Mouse (Mus musculus) left cerebral cortex, adult 9 months (tissue): ENCODE measurements at regions not wholly inside any gene's neighbourhood (a gene's known extent, or its start where the extent isn't known, plus 50 kb on each side); places are given as distances from the start of the nearest gene placed in this dataset.
A peak's percentile ranks its signal among the peaks of the same experiment; 100 is the strongest.

Source experiments
- DNase-seq, 2 experiments: peaks; one replicate each; pipeline ENCODE4 v3.0.0; 2022; ENCODE audit warnings: low spot score in 2 of 2

DNA sequence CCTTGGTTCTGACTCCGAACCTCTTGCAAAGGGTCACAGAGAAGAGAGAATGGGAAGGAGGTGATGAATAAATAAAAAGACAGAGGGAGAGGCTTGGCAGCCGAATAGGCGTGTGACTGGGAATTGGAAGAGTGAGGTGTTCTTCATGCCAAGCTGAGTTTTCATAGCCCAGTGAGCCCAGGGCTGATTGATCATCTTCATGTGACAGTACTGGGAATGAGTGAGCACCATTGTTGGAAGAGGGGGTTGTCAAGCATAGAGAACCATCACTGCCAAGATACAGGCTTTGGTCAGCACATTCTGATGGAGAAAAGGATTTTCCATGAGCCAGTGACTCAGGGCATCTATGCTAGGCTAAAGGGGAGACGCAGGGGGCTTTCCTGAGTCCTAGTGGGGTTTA is 163.0 kb downstream of the Slc30a10 start:
- no peak for DNase-seq

DNA sequence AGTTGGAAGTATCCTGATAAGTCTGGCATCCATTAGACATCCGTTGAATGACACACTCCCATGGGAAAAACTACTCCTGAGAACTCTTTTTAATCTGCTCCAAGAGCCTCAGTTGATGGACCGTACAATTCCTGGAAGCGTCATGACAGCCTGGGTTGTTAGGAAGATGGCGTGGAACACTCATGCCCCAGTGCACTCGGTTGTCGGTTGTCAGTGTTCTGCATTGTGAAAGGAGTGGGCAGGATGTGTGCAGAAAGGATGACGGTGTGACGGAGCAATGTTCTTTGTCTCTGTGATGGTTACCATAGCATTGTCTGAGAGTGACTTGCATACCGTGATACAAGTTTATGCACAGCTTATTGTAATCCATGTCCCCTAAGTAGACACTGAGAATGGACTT is 164.4 kb downstream of the Slc30a10 start:
- DNase-seq, result no peak

DNA sequence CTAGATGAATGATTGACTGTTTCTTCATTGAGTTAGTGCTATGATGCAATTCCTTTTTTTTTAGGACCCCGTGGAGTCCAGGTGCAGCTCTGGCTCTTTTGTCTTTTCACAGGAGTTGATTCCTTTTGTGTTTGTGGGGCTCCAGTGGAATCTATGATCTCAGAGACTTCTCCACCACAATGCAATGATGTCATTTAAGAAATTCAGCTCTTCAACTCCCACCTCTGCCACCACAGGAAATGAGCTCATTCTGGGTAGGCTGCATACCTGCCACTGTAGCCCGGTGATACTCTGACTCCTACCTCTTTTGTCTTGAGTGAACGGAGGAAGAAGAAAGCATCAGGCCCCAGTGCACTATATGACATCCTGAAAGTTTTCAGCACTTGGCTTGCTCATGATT is 173.8 kb downstream of the Slc30a10 start:
- no peak for DNase-seq

DNA sequence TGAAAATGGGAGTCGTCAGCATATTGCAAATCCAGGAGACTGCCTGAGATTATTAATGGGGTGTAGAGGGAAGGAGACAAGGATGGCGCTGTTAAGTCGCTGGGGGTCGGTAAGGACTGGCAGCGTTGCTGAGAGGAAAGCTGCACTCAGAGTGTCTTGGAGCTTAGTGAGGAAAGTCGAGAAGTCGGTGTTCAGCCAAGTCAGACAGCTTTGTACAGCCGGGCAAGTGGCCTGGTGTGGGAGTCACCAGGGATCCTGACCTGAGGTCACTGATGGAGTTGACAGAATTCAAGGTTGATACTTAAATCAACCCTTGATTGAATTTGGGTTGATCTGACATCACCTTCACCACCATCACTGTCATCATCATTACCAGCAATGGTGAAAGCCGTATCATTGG is 175.3 kb downstream of the Slc30a10 start:
- DNase-seq, result no peak

DNA sequence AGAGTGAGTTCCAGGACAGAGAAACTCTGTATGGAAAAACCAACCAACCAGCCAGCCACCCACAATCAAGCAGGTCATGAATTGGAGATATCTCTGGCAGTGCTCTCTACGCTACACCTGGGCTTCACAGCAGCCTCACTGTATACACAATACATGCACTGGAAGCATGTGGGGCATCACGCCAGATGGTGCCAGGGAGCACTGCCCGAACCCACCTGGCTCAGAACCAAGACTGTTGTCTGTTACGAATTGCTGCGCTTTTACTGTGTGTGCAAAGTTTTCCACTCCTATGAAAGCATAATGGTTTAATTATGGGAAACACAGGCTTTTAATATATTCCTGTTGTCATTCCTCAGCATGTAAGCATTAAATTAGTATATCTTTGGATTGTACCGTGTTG is 184.0 kb downstream of the Slc30a10 start:
- no peak for DNase-seq

DNA sequence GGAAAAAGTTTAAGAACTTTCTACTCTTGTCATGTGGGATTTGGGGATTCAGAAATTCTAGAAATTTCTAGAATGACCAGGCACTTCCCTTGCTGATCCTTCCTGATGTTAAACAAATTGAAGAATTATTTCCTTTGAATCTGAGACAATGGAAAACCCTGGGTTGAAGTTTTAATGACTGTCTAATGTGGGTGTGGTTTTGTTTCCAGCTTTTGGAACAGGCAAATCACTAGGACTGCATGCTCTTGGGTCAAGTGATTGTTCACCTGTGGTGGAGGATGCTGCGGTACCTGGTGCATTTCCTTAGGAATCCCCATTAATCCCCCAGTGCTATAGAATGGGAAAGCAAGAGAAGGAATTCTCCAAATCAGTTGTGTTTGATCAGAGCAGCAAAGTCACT is 184.8 kb downstream of the Slc30a10 start:
- no peak for DNase-seq

DNA sequence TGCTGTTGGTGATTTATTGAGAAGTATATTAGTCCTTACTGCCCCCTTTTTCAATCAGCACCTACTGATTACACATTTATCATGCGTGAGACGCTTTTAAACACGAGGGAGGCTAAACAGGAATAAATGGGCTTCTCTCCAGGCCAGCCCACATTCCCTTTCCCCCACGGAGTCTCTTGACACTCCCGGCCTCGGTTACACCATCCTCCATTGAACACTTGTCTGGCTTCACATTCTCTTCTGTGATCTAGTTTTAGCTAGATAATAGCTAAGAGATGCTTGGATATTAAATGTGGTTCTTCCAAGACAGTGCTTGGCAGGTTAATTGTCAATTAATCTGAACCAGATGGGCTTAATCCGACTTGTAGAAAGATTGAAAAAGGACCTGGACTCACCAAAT is 189.4 kb downstream of the Slc30a10 start:
- DNase-seq, result no peak

DNA sequence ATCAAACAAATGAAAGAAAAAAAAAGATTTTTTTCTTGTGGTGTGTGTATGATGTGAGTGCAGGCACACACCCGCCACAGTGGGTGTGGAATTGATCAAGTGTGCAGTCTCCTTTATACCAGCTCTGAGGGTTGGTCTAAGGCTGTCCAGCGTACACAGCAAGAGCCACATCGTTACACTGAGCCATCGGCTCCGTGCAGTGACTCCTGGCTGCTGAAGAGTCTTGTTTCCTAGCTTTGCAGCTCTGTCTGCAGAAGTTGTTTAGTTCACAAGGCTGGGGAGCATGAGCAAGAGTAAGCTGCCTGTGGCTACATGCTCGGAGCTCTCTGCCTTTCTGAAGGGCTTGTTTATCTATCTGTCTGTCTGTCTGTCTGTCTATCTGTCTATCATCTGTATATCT is 193.5 kb downstream of the Slc30a10 start:
- DNase-seq, result no peak

DNA sequence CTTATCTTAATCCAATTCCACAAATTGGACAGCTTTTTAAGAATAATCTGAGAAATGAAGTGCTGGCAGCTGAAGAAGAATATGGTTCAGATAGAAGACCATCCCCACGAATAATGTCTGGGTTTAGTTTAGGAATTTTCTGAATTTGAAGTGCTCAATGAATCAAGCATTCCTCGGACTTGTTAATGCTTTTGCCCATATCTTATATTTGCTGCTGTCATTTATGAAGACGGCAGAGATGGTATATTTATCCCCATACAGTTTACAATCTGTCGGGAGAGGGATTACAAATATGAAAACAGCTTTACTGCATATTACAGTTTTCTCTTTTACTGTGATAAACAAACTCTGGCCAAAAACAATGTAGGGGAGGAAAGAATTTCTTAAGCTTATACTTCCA is 194.3 kb downstream of the Slc30a10 start:
- no peak for DNase-seq

DNA sequence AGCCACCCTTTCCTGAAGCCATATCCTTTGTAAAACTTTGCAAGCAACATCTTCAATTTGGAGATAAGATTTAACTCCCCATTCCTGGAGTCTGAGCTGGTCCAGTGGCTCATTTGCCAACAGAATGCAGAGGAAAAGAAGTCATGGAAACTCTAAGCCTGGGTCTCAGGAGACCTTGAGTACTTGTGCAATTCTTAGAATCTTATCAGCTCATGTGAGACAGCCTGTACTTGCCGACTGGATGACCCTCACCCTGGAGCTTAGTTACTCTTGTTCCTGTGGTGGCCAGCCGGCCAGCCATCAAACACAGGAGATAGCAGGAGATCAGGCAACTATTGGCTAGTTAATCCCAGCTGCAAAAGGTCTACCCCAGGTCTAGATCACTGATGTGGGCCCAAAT is 196.3 kb downstream of the Slc30a10 start:
- no peak for DNase-seq

DNA sequence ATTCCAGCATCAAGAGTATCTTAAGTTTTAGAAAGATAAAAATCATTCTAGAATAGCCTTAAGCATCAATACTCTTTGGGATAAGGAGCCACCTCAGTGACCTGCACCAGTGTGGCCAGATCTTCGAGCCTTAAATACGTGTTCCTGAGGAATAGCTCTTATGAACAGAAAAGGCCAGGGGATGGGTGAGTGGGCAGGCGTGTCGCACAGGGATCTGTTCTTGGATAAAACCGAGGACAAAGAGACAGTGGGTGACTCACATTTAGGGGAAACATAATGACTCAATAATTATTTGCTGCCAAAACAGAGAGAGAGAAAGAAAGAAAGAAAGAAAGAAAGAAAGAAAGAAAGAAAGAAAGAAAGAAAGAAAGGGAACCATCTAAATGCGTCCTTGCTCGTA is 200.4 kb downstream of the Slc30a10 start:
- DNase-seq, result no peak

DNA sequence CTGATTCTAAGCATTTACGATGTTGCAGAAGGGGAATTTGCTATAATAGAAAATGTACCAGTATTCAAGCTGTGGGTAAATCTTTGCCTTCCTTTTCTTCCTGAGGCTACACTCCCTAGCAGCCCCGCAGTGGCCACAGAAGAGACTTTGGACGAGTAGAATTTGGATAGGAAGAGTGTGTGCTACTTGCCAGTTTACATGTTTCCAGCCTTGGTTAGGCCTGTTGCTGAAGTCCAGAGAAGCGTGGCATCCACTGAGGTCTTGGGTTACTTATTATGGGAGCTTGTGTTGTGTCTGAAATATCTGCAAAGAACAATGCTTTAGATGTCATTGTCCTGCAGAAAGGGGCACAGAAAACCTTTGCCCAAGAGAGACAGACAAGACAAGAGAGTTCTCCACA is 200.8 kb downstream of the Slc30a10 start:
- no peak for DNase-seq

DNA sequence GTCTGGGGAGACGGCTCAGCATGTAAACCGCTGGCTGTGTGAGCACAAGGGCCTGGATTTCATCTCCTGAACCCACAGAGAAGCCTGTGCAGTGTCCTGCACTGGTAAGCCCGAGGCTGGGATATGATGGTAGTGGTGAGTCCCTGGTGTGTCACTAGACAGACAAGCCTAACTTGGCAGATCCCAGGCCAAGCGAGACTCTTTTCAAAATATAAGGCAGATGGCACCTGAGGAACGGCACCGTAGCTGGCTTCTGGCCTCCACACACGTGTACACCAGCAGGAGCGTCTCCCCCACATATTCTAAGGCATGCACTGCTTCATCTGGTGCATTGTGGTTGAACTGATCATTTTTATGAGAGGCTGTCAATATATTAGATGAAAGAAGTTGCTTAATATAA is 202.6 kb downstream of the Slc30a10 start:
- DNase-seq, result no peak

DNA sequence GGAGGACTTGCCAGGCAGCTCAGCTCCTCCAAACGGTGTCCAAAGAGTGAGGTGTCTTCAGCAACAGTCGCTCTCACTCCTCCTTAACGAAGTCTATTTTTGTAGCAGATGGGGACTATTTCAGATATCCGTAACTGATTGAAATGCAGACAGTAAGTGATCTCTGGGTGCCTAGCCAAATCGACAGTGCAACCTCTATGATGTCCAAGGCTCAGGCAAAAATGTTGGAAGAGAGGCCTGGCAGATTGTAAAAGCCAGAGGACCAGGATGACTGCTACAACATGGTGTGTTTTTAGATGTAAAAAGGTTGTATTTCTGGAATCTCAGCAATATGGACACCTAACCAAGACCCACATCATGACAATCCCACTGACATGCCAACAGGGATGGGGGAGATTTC is 204.8 kb downstream of the Slc30a10 start:
- DNase-seq, result no peak

DNA sequence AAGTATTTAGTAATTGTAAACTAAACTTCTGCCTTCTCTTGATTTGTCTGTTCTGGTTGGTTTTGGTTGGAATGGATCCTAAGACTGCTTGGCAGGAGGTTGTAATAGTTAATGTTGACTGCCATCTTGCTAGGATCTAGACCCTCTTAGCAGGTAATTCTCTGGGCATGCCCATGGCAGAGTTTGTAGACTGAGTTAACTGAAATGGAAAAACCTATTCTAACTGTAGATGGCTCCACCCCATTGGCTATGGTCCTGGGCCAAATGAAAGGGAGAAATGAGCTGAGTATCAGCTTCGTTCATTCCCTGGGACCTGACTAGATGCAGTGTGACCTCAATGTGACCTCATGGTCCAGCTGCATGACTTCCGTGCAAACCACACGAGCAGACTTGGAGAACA is 207.7 kb downstream of the Slc30a10 start:
- no peak for DNase-seq

DNA sequence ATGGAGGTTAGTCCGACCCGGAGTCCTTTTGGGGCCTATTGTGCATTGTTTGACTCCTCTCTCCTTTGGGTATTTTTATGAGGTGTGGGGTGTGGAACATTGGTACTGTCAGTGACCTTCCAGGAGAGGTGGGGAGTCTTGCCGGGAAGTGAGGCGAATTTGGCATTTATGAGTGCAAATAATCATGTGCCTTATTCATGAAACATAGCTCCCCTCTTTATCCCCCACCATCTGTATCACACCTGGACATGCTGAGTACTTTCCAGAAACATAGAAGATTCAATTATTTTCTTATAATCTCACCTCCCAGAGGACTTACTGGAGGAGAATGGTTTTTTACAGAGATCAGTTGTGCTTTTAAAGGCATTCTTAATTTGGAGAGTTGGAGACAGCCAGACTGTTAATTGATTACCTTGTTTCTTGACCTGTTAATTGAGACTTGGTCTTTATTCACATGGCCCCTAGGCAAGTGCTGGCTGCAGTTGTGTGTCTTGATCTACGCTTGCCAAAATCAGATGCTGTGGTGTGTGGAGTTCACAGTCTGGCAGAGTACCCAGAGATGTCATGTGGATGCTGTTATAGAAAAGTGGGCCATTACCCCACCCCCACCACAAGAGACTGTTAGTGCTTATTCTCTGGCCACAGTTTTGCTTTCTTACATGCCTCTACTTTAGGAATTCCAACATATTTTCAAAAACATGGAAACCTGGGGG is 215.5 kb downstream of the Slc30a10 start:
- DNase-seq, result no peak

DNA sequence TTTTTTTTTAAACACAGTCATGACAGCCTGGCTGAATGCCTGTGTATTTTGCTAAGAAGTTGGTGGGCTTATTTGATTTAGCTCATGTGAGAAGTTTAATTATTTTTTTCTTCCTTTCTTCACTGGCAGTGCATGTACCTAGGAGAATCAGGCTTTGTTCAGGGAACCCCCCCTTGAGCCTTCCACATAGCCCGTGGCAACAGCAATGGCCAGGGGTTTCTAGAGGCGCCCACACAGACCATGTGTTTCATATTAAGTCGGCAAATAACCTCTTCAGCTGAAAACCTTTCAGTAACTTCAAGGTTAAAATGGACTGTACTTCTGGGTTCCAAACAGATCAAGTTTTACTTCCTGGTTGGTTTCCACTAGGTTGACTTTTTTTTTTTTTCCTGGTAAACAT is 218.3 kb downstream of the Slc30a10 start:
- no peak for DNase-seq

DNA sequence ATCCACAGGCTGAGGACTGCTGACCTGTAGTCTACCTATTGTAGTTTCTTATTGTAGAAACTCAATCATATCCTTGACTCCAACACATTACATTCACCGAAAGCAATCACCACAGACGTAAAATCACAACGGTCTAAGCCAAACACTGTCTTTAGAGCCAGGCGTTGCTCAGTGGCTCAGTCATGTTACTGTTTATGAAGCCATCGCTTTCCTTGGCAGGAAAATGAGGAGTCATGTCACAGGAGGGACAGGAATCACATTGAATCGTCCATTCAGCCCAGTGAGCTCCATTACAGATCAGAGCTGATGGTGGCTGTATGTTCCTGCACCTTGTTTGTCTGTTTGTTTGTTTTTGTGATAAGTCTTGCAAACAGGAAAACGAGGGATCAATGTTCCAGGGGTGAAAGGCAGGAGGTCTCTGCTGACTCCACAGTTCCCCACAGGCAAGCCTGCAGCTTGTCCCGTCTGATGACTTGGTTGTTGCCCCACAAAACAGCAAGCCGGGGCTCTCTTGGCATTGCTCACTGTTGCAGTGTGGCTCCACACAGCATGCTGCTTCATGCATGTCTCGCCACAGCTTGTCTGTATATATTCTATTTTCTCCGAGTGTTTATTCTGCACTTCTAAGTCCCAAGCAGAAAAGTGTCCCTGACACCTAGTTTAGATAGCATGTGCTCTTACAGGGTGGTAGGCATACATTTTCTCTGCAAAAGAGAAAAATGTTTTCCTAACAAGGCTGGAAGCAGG is 221.2 kb downstream of the Slc30a10 start:
- no peak for DNase-seq

DNA sequence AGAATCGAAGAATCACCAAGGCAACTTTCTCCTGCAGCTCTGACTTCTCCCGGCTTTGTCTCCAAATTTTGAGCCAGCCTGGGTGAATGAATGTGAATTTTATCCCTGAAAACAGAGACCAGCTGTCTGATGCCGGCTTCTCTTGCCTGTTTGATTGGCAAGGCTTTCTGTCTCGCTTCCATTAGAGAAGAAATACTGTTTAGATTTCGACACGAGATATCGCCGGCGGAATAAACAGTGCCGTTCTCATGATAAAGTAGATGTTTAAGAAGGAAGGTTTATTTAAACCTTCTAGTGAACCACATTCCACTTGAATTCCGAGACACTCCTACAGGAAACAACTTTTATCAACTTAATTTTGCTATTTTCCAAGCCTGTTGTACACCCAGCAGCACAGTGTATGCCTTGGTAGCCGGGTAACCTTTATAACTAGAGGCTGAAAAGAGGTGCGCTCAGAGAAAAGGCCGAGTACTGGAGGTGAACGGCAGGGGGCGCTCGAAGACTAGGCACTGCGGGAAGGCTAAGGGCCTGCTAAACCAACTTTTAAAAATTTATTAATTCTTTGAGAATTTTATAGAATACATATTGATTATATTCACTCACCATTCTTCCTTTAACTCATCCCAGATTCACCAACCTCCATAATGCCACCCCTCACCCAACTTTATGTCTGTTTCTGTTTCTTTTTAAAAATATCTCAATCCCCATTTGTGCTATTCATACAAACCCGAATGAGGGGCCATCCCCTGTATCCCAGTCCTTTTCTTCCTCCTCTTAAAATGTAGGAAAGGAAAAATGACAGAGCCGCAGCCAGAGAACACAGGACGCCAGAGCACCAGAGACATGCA is 227.2 kb downstream of the Slc30a10 start:
- DNase-seq, result peak in 1 of 2 experiments; percentile 83

DNA sequence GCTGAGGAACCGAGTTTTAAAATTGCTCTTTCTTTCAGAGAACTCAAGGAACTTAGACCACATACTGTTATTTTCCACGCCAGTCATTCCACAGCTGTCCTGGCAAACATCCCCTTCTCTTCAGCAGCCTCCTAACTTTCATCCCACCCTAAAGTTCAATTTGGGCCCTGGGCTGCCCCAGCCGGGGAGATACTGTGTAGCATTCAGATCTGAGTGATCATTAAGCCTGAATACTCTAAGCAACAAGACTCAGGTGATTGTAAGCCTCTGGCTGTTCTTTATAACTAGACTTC is 227.8 kb downstream of the Slc30a10 start:
- no peak for DNase-seq

DNA sequence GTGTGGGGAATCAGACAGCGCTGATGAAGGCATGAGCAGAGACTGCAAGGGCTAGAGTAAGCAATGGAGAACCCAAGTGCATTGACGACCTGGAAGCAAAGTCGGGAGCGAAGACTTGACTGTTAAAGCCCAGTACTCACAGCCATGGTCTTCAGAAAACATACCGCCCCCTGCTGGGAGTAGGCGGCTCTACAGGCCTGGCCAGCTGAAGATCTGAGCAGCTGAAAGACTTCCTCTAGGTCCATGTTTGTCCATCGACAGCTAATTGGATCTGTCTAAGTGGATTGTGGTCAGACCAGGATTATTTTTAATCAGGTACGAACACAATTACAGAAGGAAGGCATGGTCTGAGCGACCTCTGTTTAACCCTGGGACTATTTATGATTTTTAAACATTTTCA is 230.0 kb downstream of the Slc30a10 start:
- DNase-seq, result peak in 1 of 2 experiments; percentile 19

DNA sequence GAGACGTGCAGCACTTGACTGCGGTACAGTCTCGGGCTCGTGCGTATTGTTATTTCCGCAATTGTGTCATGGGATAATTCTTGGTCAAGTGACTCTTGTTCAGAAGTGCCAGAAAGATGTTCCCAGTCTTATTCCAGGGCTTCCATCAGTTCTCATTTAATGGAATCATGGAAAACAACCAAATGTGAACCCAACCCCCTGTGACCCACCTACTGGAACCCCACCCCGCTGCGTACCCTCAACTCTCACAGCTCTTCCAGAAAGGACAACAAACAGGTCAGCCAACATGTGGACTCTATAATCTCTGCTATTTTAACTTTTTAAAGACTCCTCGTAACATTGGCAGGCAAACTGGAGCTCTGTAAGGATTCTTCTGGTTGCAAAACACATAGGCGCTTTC is 233.9 kb downstream of the Slc30a10 start:
- DNase-seq, result no peak

DNA sequence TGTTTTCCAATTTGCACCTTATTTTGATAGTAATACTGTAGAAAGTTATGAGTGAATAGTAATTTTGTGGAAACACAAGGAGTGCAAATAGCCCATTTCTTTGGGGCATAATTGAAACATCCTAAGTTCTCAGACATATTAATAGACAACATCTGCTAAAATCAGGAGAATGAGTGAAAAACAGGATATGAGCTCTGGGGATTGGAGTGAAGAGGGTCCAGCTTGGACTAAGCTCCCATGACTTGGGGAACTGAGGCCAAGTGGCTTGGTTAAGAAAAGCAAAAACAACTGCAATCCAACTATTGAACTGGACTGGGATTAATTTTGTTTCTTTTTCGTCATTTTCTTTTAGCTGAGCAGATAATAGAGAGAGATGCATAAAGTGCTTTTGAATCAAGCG is 240.7 kb downstream of the Slc30a10 start:
- no peak for DNase-seq
